Mouse (Mus musculus) stomach, embryonic 16.5 days (tissue): ENCODE results near the gene Hmga1. TPM values are rescaled to one million over a fixed set of nuclear protein-coding genes. Genes with fewer than 3 reads are reported as not detected.
A peak's percentile ranks its signal among the peaks of the same experiment; 100 is the strongest.

Experiments used
- ATAC-seq: fragments of 200-750 bp; cut with Nextera tagmentation; 2 replicates; pipeline ENCODE4 v1.8.0; 2017; ENCODE audit warnings: moderate number of reproducible peaks, moderate TSS enrichment; ENCODE audit not compliant: insufficient read depth, low FRiP score
- H3K27ac ChIP-seq: fragments of 300-500 bp; sonication (generic); 2 replicates; pipeline ENCODE4 v1.5.1; 2014; ENCODE audit warnings: low read length
- H3K27me3 ChIP-seq: fragments of 300-500 bp; sonication (generic); 2 replicates; pipeline ENCODE4 v1.6.1; 2014; ENCODE audit warnings: low read length, control low read depth, mixed read lengths; ENCODE audit not compliant: control insufficient read depth, insufficient read depth
- H3K36me3 ChIP-seq: fragments of 300-500 bp; sonication (generic); 2 replicates; pipeline ENCODE4 v1.6.1; 2014; ENCODE audit warnings: low read length; ENCODE audit not compliant: control insufficient read depth, insufficient read depth
- H3K4me1 ChIP-seq: fragments of 300-500 bp; sonication (generic); 2 replicates; pipeline ENCODE4 v1.6.1; 2014; ENCODE audit warnings: low read length, control low read depth, mixed read lengths; ENCODE audit not compliant: control insufficient read depth, insufficient read depth
- H3K4me2 ChIP-seq: fragments of 300-500 bp; sonication (generic); 2 replicates; pipeline ENCODE4 v1.6.1; 2014; ENCODE audit warnings: low read depth, low read length, mixed read lengths
- H3K4me3 ChIP-seq: fragments of 300-500 bp; sonication (generic); replicated peaks from 2 replicates; pipeline ENCODE4 v1.5.1; 2014; ENCODE audit warnings: mild to moderate bottlenecking, low read length
- H3K9ac ChIP-seq: fragments of 300-500 bp; sonication (generic); 2 replicates; pipeline ENCODE4 v1.6.1; 2014; ENCODE audit warnings: low read length
- H3K9me3 ChIP-seq: fragments of 300-500 bp; sonication (generic); replicated peaks from 2 replicates; pipeline ENCODE4 v1.6.1; 2016; ENCODE audit warnings: low read length, control low read depth; ENCODE audit not compliant: control insufficient read depth
- WGBS: fragments of 180-500 bp; shearing (Covaris S2); extraction: QIAGEN DNeasy Blood & Tissue Kit; methylation state at CpG from one replicate; pipeline ENCODE4 v1.1.7; 2014; 5-methylcytosine and 5-hydroxymethylcytosine counted together
- polyA plus RNA-seq: library from polyadenylated mRNA; unstranded; fragments of >200 nt; fragmentation: Nextera tagmentation; extraction: Ambion mirVana; gene quantifications from 2 replicates; pipeline ENCODE4 v1.2.1, GENCODE M21; 2015

Gene Hmga1
- polyA plus RNA-seq, 1 experiment from 2014 or later = 163 TPM

- H3K4me3 ChIP-seq = no peak overlapping the region
- WGBS = 62% methylated on average over 7 of the region's 7 CpGs
- no peaks in the 10 kb centered on the region for H3K4me1 ChIP-seq
- no peak overlapping the region for H3K27ac ChIP-seq
- H3K9me3 ChIP-seq = no peaks in the 10 kb centered on the region
- ATAC-seq = no peak
- H3K36me3 ChIP-seq = no peaks in the 10 kb centered on the region
- no peak overlapping the region for H3K4me2 ChIP-seq
- H3K27me3 ChIP-seq = peaks cover 20% of the 10 kb centered on the region
- no peak overlapping the region for H3K9ac ChIP-seq
Measured at GRCm38 (mm10) chr17:27523121-27523520, 33.2 kb upstream of the Hmga1 start.

DNA sequence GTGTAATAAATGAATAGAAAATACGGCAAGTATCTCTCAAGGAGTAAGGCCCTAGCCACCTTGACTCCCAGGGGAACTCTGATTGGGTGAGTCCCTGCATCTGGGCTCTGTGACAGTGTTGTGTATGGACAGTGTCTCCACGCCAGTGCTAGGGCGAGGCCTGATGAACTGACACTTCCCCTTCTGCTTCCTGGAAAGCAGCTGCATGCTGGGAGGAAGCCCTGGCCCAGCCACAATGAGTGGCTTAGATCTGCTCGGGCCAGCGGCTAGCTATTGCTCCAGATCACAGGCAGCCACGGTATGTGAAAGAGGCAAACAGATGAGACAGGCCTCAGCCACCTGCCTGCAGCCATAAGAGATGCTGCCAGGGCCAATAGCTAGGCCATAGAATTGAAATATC is 29.1 kb upstream of the Hmga1 start:
- H3K4me1 ChIP-seq = no peaks in the 10 kb centered on the region
- 64% methylated on average over 6 of the region's 6 CpGs for WGBS
- no peak overlapping the region for H3K4me3 ChIP-seq
- H3K9me3 ChIP-seq = no peaks in the 10 kb centered on the region
- no peak overlapping the region for H3K9ac ChIP-seq
- H3K4me2 ChIP-seq = no peak overlapping the region
- H3K27me3 ChIP-seq = no peaks in the 10 kb centered on the region
- no peak for ATAC-seq
- no peaks in the 10 kb centered on the region for H3K36me3 ChIP-seq
- no peak overlapping the region for H3K27ac ChIP-seq

- Histone ChIP-seq H3K27ac (no peak overlapping the region), H3K4me2 (no peak overlapping the region), H3K27me3 (no peaks in the 10 kb centered on the region), H3K9me3 (no peaks in the 10 kb centered on the region), H3K4me1 (no peaks in the 10 kb centered on the region), H3K36me3 (no peaks in the 10 kb centered on the region), H3K4me3 (no peak overlapping the region), H3K9ac (no peak overlapping the region)
- WGBS = 58% methylated on average over 8 of the region's 8 CpGs
- ATAC-seq = no peak
Measured at GRCm38 (mm10) chr17:27528030-27528429, 28.3 kb upstream of the Hmga1 start.

GRCm38 (mm10) chr17:27528767-27529166 is 27.5 kb upstream of the Hmga1 start:
- ATAC-seq = no peak

GRCm38 (mm10) chr17:27532095-27532494 is 24.2 kb upstream of the Hmga1 start:
- H3K9ac ChIP-seq = no peak overlapping the region
- 84% methylated on average over 8 of the region's 8 CpGs for WGBS
- H3K4me1 ChIP-seq = no peaks in the 10 kb centered on the region
- ATAC-seq = no peak
- no peaks in the 10 kb centered on the region for H3K36me3 ChIP-seq
- no peak overlapping the region for H3K27ac ChIP-seq
- H3K27me3 ChIP-seq = no peaks in the 10 kb centered on the region
- no peak overlapping the region for H3K4me2 ChIP-seq
- H3K4me3 ChIP-seq = no peak overlapping the region
- H3K9me3 ChIP-seq = no peaks in the 10 kb centered on the region

More at GRCm38 (mm10) chr17:27528767-27529166, 27.5 kb upstream of the Hmga1 start:
- no peak overlapping the region for H3K4me3 ChIP-seq
- 63% methylated on average over 5 of the region's 5 CpGs for WGBS
- H3K4me1 ChIP-seq = no peaks in the 10 kb centered on the region
- no peaks in the 10 kb centered on the region for H3K27me3 ChIP-seq
- H3K4me2 ChIP-seq = no peak overlapping the region
- H3K9ac ChIP-seq = no peak overlapping the region
- H3K27ac ChIP-seq = no peak overlapping the region
- H3K9me3 ChIP-seq = no peaks in the 10 kb centered on the region
- no peaks in the 10 kb centered on the region for H3K36me3 ChIP-seq

- H3K27me3 ChIP-seq = no peaks in the 10 kb centered on the region
- no peak for ATAC-seq
- no peaks in the 10 kb centered on the region for H3K9me3 ChIP-seq
- H3K36me3 ChIP-seq = no peaks in the 10 kb centered on the region
- no peaks in the 10 kb centered on the region for H3K4me1 ChIP-seq
- H3K27ac ChIP-seq = no peak overlapping the region
- WGBS = 89% methylated on average over 3 of the region's 3 CpGs
- no peak overlapping the region for H3K9ac ChIP-seq
- H3K4me3 ChIP-seq = no peak overlapping the region
- H3K4me2 ChIP-seq = no peak overlapping the region
Measured at GRCm38 (mm10) chr17:27533354-27533753, 22.9 kb upstream of the Hmga1 start.

DNA sequence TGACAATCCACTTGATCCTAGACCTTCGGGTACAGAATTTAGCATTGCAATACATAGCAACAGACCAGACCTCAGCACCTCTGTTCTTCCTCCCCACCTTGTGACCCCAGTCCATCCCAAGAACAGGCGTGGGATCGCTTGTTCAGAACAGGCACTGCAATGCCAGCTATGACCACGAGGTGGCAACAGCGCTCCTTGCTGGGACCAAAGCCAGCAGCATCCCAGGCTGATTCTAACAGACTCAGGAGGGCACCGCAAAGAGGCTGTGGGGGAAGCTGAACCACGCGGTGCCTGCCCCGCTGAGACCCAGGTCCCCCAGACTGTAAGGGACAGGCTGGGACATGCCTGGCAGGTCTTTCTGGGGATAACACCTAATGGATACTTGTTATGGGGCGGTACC is 21.6 kb upstream of the Hmga1 start:
- no peak overlapping the region for H3K27ac ChIP-seq
- H3K9me3 ChIP-seq = no peaks in the 10 kb centered on the region
- H3K27me3 ChIP-seq = no peaks in the 10 kb centered on the region
- no peak overlapping the region for H3K4me3 ChIP-seq
- 0 out of 2 replicates have a peak, but pooled peaks have one; percentile 40 for ATAC-seq
- 2% methylated on average over 10 of the region's 10 CpGs for WGBS
- H3K9ac ChIP-seq = no peak overlapping the region
- H3K4me1 ChIP-seq = no peaks in the 10 kb centered on the region
- H3K36me3 ChIP-seq = no peaks in the 10 kb centered on the region
- no peak overlapping the region for H3K4me2 ChIP-seq

DNA sequence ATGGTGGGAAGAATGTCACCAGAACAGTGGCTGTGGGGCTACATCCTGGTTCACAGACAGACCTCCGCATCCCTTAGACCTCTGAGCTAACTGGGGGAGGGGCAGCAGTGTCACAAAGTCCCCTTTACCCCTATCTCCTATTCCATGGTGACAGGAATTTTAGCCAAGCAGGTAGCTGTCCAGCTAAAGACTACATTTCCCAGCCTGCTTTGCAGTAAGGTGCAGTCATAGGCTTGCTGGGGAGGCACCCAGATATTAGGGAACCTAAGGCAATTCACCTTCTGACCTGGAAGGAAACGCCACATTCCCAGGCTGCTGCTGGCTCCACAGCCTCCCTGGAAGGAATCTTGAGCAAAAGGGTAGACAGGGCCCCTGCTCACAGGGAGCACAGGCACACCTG is 15.0 kb upstream of the Hmga1 start:
- H3K27me3 ChIP-seq = no peaks in the 10 kb centered on the region
- no peaks in the 10 kb centered on the region for H3K4me1 ChIP-seq
- H3K36me3 ChIP-seq = no peaks in the 10 kb centered on the region
- no peak for ATAC-seq
- H3K9ac ChIP-seq = no peak overlapping the region
- H3K9me3 ChIP-seq = no peaks in the 10 kb centered on the region
- H3K4me2 ChIP-seq = no peak overlapping the region
- no peak overlapping the region for H3K27ac ChIP-seq
- H3K4me3 ChIP-seq = no peak overlapping the region
- WGBS = 64% methylated on average over 2 of the region's 2 CpGs

- no peaks in the 10 kb centered on the region for H3K27me3 ChIP-seq
- no peak overlapping the region for H3K27ac ChIP-seq
- H3K9ac ChIP-seq = no peak overlapping the region
- WGBS = 72% methylated on average over 3 of the region's 3 CpGs
- no peaks in the 10 kb centered on the region for H3K9me3 ChIP-seq
- H3K4me3 ChIP-seq = no peak overlapping the region
- ATAC-seq = no peak
- no peaks in the 10 kb centered on the region for H3K4me1 ChIP-seq
- no peaks in the 10 kb centered on the region for H3K36me3 ChIP-seq
- no peak overlapping the region for H3K4me2 ChIP-seq
Measured at GRCm38 (mm10) chr17:27541984-27542383, 14.3 kb upstream of the Hmga1 start.

GRCm38 (mm10) chr17:27544551-27544950 is 11.7 kb upstream of the Hmga1 start:
- ATAC-seq = no peak
- Histone ChIP-seq H3K9ac (no peak overlapping the region), H3K36me3 (no peaks in the 10 kb centered on the region), H3K9me3 (no peaks in the 10 kb centered on the region), H3K4me1 (0 out of 2 replicates have a peak, but pooled peaks cover 4% of the 10 kb centered on the region), H3K27me3 (no peaks in the 10 kb centered on the region), H3K4me3 (no peak overlapping the region), H3K27ac (no peak overlapping the region), H3K4me2 (no peak overlapping the region)
- WGBS = 88% methylated on average over 11 of the region's 11 CpGs
